ENCODE assay signal across 8 mouse cellular contexts in genomic region chr11:43681472-43682414, GRCm38 (mm10). TPM values are rescaled to one million over a fixed set of nuclear protein-coding genes. Genes with fewer than 3 reads are reported as not detected.
DNase-seq lines count a peak whose midpoint lies in the region; ATAC-seq lines count a peak whose summit lies in the region.

Pwwp2a (plus strand) TSS chr11:43681998.

- H3K4me3 ChIP-seq in forebrain, embryonic 14.5 days (ENCODE audit: low read depth, low read length), result peak within 1 kb of the TSS; percentile 95
- peak within 1 kb of the TSS; percentile 81 for H3K4me3 ChIP-seq in neural tube, embryonic 15.5 days (replicated peaks)

- peak within 1 kb of the TSS; percentile 98 for H3K27ac ChIP-seq in forebrain, embryonic 14.5 days (ENCODE audit: low read depth, low read length)
- H3K27ac ChIP-seq in neural tube, embryonic 15.5 days (replicated peaks), result peak within 1 kb of the TSS; percentile 96

- intact Hi-C loops in heart, postnatal 14 days (cut with DNase I), result loop anchor here (5.0 kb wide), 1 partner anchor 54 kb away; no protein-coding TSS in a partner anchor

- H3K36me3 ChIP-seq in forebrain, embryonic 14.5 days (ENCODE audit: control insufficient read depth, insufficient read depth, low read length), result 0 out of 2 replicates have a peak, but pooled peaks cover 9% of the 10 kb centered on the region
- H3K36me3 ChIP-seq in neural tube, embryonic 15.5 days, result peaks cover 5% of the 10 kb centered on the region

- peak within 1 kb of the TSS; percentile 96 for H3K9ac ChIP-seq in forebrain, embryonic 14.5 days (ENCODE audit: low read length)
- H3K9ac ChIP-seq in neural tube, embryonic 15.5 days (replicated peaks), result peak within 1 kb of the TSS; percentile 84

- H3K27me3 ChIP-seq in forebrain, embryonic 14.5 days (replicated peaks; ENCODE audit: control insufficient read depth, insufficient read depth, low read length), result no peaks in the 10 kb centered on the region
- no peaks in the 10 kb centered on the region for H3K27me3 ChIP-seq in neural tube, embryonic 15.5 days (replicated peaks)

- ATAC-seq in forebrain, embryonic 14.5 days, result peak; percentile 98
- ATAC-seq in neural tube, embryonic 15.5 days (ENCODE audit: low FRiP score), result peak; percentile 98

- no peaks in the 10 kb centered on the region for H3K9me3 ChIP-seq in forebrain, embryonic 14.5 days (replicated peaks; ENCODE audit: control insufficient read depth, low read length)
- H3K9me3 ChIP-seq in neural tube, embryonic 15.5 days (replicated peaks), result no peaks in the 10 kb centered on the region

- peaks cover 12% of the 10 kb centered on the region for H3K4me1 ChIP-seq in forebrain, embryonic 14.5 days (ENCODE audit: control insufficient read depth, insufficient read depth, low read length)
- peaks cover 37% of the 10 kb centered on the region for H3K4me1 ChIP-seq in neural tube, embryonic 15.5 days

- H3K4me2 ChIP-seq in forebrain, embryonic 14.5 days (ENCODE audit: low read length), result peak within 1 kb of the TSS; percentile 68
- H3K4me2 ChIP-seq in neural tube, embryonic 15.5 days, result peak within 1 kb of the TSS; percentile 68

- peak; percentile 100 for DNase-seq in ES-CJ7 (ENCODE audit: low read depth, low spot score)
- peak; percentile 99 for DNase-seq in cerebellum, adult 11 months
- DNase-seq in forebrain, embryonic 14.5 days (ENCODE audit: low spot score), result peak; percentile 100
- DNase-seq in heart, postnatal 14 days, result peak; percentile 99 to 100
- DNase-seq in layer of hippocampus, adult 11-12 months (ENCODE audit: low spot score), result peak; percentile 98
- peak; percentile 99 for DNase-seq in lung, adult 18-20 months
- peak; percentile 99 for DNase-seq in testis, postnatal 14 days (ENCODE audit: low spot score)

- under 1% methylated on average over 75 of the region's 87 CpGs for WGBS in forebrain, embryonic 14.5 days
- under 1% methylated on average over 71 of the region's 87 CpGs for WGBS in neural tube, embryonic 15.5 days

RNA-seq across cellular contexts. Expression of gene Pwwp2a, which starts in this region (rescaled TPM):
- polyA plus RNA-seq in forebrain, embryonic 14.5 days (2014; fragmentation: Nextera tagmentation; extraction: Ambion mirVana), result 22.4 and 26.7 TPM in 2 replicates
- 10 to 100 TPM; 26.1 to 27.7 TPM for total RNA-seq in heart, postnatal 14 days (2021)
- 25.2 and 25.4 TPM in 2 replicates for polyA plus RNA-seq in neural tube, embryonic 15.5 days (2015; fragmentation: Nextera tagmentation; extraction: Ambion mirVana)

Comparison
In these comparisons a context has a peak if more than half of its experiments do, and no peak if none do; other contexts are left out.
1. Peak in every context shown above with its lines: DNase-seq, ATAC-seq, H3K4me3 ChIP-seq and H3K27ac ChIP-seq.